Mouse (Mus musculus) layer of hippocampus, postnatal 25 days (tissue): Measurements from ENCODE around the gene Ankrd31. TPM values are rescaled to one million over a fixed set of nuclear protein-coding genes. Genes with fewer than 3 reads are reported as not detected.
A peak's percentile ranks its signal among the peaks of the same experiment; 100 is the strongest.
"Not testable (repeated sequence)": the region's sequence is repeated elsewhere in the genome, so short reads cannot be mapped to it uniquely, and the experiment has no call there.

ENCODE experiments used
- DNase-seq, 2 experiments: peaks; one replicate each; pipeline ENCODE4 v3.0.0; 2022; ENCODE audit warnings: mixed read lengths in 2 of 2, low spot score in 1 of 2; ENCODE audit errors: extremely low spot score in 1 of 2
- total RNA-seq, 2 experiments: library from RNA; stranded (reverse); gene quantifications; 2 replicates each; pipeline ENCODE4 v1.2.3; 2021

Ankrd31 gene
- total RNA-seq, 2 experiments from 2014 or later, result 0.22 to 0.77 TPM

DNA sequence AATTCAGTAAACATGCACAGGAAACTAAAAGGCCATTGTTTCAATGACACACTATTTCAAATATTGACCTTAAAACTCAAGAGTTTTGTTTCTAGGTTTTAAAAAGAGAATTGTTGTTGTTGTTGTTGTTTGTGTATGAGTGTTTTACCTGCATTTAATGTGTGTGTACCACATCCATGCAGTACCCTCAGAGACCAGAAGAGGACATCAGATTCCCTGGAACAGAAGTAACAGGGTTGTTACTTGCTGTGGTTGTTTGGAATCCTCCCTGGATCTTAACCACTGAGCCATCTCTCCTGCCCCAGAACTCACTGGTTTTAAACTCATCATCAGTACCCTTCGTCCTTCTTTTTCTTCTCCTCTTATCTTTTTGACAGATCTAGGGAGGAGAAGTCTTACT, 105.2 kb downstream of the Ankrd31 start:
- peak in 1 of 2 experiments; percentile 4 for DNase-seq

DNA sequence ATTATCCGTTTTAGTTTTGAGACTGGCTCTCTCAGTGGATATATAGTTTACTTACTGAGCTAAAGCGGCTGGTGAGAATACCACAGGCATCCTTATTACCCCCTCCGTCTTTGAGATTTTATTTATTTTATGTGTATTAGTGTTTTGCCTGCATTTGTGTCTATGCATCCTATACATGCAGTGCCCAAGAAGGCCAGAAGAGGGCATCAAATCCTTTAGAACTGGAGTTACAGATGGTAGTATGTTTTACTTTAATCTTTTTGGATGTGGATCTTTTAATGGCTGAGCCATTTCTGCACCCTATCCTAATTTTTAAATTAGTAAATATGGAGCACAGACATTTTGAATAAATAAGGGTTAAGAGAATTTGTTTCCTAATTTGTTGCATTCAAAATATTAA, 107.1 kb downstream of the Ankrd31 start:
- DNase-seq, result peak; percentile 59 to 91

DNA sequence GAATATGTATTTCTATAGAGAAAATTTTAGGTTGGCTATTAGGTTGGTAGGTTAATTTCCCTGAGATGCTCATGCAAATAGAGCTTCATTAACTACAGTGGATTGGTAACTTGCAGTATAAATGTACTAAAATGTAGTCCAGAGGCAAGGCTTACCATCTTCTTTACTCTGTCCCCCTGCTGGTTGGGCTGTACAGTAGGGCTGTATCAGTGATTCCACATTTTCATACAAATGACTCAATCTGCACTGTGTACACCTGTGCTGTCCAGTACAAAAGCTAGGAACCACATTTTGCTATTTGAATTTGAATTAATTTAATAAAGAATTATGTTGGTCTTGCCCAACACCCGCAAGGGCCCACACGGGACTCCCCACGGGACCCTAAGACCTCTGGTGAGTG, 111.1 kb downstream of the Ankrd31 start:
- no peak for DNase-seq

DNA sequence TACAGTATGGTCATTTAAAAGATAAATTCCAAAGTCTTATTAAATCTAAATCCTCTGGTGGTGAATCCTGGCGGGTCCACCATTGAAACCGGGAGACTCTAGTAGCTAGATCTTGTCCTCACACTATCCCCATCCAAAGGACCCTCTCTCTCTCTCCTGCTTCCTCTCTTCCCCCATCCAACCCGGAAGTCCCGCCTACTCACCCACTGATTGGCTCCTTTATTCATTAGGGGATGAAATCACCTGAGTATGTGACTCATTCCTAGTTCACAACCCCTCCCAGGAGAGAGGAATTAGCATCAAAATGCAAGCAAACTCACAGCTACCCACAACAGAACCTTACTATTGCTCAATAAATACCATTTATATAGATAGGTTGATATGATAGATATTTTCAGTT, 122.7 kb downstream of the Ankrd31 start:
- DNase-seq, result no peak

DNA sequence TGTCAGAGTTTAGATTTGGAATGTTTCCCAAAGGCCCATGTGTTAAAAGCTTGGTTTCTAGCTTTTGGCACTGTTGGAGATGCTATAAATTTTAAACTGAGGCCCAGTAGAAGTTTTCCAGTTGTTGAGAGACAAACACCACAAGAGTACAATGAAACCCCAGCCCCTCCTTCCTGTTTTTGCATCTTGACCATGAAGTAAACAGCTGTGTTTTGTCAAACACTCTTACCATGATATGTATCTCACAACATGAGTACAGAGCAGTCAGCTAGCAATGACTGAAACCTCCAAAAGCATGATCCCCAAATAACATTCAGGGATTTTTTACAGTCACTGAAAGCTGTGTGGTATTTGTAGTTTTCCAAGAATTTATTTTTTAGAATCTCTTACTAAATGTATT, 126.0 kb downstream of the Ankrd31 start:
- no peak for DNase-seq

DNA sequence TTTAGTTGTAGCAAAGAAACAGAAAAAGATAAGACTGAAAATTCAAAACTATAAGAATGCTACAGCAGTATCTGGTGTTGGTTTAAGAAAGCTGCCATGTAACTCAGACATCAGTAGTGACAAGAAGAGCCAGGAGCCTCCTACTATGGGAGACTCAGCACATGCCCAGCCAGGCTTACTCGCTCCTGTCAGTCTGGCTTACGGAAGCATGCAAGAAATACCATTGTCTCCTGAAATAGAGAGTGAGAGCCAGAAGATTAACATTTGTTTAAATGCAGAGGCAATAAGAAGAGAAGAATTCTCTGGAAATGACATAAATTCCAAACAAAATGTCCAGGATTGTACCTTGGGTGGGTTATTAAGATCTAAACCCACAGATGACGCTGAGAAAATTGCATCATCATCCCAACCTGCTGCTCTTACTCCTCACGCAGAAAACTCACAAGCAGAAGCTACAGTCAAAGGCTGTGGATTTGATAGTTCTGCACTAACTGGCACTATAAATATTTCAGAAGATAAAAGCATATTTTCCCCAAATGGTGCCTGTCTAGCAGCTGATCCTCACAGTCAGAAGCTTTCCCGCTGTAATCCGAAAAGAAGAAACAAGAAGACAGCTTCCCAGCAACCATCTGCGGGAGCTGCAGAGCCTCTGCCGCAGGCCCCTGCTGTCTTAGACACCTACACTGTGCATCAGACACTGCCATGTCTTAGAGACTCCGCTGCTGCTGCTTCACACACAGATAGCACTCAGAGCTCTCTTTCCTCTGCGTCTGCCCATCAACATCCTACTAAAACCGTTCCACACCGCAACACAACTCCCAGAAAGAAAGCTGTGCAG, 130.4 kb downstream of the Ankrd31 start:
- DNase-seq, result peak; percentile 3 to 8

DNA sequence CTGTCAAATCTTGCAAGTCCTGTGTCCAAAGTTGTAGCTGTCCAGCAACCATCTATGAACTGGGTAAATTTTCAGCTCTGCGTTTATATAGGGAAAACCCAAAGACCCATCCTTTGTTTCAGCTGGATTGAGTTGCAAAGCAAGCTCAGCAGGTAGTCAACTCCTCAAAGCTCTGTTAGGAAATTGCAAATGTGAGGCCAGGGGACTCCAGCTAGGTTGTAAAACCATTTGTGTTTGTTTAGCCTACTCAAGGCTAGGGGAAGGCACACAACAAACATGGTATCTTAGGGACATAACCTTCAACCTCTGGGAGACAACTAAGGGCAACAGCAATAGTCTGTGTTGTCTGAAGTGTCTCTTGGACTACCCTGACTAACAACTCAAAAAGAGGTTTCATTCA, 136.5 kb downstream of the Ankrd31 start:
- DNase-seq, result no peak

DNA sequence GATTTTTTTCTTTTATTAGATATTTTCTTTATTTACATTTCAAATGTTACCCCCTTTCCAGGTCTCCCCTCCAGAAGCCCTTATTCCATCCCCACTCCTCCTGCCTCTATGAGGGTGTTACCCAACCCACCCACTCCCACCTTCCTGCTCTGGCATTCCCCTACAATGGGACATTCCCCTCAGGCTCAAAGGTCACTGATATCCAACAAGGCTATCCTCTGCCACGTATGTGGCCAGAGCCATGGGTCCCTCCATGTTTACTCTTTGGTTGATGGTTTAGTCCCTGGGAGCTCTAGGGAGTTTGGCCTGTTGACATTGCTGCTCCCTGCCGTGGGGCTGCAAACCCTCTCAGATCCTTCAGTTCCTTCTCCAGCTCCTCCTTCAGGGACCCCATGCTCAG, 141.9 kb downstream of the Ankrd31 start:
- DNase-seq, result no peak

DNA sequence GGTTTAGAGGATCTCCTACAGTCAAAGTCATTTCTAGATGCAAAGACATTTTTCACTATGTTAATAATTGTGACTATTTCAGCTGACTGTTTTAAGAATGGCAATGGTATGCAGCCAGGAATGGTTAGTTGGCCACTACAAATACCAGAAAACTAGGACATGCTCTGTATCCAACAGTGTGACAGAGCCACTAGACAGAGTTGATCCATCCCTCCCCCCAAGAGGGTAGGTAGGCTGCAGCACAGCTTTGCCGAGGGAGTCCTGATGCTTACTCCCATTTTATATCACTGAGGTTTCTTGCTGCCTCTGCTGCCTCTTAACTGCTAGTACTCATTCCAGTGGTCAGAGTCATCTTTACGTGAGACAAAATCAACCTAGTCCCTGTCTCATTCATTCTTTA, 147.1 kb downstream of the Ankrd31 start:
- DNase-seq, result no peak

DNA sequence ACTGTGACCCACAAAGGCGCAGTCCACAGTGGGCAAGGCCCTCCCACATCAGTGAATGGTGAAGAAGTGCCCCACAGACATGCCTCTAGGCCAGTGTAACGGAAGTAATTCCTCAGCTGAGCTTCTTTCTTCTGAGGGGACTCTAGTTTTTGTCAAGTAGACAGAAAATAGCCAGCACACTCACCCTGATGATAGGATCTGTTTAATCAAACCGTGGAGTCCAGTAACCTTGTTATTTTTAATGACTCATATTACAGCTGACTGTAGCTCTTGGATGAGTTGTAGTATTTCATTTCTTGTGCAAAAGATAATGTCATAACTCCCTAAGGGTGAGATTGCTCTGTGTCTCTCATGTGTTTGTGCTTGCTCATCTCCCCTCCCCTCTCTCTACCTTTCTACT, 158.6 kb downstream of the Ankrd31 start:
- DNase-seq, result no peak

DNA sequence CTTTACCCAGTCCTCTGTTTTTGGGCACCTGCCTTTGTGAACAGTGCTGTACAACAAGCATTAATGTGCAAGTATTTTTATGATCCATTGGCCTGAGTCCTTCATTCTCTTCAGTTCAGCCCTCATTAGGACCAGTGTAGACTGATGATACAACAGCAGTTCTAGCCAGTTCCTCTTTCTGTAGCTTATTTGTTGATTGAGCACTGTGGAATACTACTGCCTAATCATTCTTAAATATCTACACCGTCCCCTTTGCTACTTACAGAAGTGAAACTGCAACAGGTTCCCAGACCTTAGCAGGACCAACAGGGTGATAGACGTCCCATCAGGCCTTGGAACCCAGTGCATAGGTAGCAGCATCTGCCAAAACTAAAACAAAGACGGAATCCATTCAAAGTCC, 163.1 kb downstream of the Ankrd31 start:
- DNase-seq, result no peak

DNA sequence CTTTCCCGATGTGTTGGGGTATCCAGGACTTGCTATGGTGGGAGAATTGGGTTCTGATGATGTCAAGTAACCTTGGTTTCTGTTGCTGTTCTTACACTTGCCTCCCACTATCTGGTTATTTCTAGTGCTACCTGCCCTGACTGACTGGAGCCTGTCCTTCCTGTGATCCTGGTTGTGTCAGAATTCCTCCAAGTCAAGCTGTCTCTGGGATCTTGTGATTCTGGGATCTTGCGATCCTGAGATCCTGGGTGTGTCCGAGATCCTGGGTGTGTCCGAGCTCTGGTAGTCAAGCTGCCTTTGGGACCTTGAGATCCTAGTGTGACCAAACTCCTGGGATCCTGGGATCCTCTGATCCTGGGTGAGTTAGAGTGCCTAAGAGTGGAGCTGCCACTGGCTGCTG, 175.1 kb downstream of the Ankrd31 start:
- not testable (repeated sequence) for DNase-seq

DNA sequence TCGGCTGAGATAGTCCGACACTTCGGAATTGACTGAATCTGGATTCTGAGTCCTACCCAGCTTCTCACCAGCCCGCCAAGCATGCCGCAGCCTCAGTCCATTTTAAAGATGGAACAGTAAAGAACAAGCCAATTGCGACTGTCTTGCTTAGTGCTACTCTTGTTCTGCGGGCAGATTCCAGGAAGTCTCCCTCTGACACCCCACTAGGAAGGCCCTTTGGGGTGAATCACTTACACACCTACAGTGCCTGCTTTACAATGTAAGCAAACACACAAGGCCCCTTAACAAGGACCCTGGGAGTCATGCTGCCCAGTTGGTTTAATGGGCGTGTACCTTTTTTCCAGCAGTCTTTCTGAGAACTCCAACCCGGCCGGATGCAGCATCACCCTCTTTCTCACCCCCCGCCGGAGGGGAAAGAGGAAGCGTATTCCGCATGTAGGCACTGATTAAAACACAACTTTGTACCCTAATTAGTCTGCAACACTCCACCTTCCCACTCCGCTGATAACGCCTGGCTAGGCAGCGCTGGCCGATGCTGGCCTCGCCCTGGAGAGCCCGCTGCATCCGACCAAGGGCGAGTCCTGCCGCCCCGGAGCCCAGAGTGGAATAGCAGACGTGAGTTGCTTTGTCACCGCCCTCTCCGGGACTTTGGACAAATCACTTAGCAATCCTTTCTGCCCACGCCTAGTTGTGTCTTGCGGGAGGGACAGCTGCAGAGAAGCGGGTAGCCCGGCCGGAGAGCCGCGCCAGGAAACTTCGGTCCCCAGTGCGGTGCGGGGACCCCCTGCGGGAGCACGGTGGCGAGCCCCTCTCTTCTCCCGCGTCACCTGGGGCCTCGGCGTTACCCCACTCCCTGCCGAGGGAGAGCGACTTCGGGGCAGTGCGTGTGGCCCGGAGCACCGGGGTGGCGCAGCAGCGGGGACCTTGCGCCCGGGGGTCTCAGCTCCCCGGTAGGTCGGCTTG, 176.2 kb downstream of the Ankrd31 start, which contains the start of gene Gcnt4:
TSS of gene Gcnt4 (plus strand) at position 691 of the 963 bp plus-strand sequence.
- DNase-seq, result no peak

DNA sequence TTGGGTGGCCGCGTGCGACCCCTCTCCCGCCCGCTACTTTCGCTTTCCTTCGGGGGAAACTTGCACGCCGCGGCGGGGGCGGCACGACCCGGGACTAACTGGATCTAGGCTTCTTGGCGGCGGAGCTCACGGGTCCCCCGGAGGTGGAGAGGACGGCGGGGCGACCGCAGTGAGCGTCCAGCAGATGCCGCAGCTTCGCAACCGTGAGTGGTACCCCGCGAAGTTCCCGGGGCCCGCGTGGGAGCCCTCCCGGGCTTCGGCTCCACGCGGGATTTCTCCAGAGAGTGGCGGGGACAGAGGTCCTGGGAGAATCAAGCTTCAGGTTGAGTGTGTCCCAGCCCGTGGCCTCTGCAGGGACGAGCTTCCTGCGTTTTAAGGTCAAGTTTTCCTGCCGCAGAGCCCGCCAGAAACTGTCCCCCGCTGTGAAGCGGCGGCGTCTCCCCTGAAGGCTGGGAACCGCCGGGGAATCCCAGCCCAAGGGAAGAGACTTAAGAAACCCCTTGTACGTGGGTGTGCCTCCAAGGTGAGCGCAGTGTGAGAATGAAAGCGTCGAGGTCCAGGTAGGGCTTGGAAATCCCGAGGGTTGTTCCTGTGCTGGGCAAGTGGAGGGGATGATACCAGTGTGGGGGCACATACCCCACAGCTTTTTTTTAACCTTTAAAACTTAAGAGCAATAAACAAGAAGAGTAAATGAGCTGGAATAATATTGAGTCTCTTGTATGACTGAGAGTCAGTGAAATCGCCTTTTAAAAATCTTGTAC, 177.1 kb downstream of the Ankrd31 start:
- DNase-seq, result no peak

DNA sequence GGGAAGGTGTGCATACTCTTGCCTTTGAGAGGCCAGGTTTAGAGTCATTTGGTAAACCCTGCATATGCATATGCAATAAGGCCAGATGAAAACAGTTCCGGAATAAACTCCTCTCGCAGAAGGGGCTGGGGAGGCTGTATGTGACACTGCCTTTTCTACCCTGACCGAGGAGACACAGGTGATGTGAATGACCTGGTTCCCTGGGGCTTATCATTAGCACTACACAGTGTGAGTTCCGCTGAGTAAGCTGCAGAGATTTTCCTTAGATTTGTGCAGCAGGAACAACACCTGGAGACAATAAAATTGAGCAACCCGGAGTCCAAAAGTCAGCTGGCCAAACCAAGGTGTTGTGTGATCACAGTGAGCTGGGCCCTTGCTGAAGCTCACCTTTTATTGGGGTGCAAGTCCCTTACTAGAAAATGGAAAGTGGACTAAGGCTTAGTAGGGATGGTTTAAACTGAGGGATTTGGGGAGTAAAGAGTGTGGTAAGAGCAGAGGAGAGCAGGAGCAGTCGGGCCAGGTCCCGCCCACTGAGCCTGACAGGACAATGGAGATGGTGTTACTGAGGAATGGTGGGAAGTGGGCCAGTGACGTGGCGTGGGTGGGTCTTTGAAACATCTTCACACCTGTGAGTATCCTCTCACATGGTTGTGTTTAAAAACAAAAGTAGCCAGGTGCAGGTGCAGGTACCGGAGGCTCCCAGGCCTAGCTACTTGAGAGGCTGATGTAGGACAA, 178.1 kb downstream of the Ankrd31 start:
- DNase-seq, result no peak

DNA sequence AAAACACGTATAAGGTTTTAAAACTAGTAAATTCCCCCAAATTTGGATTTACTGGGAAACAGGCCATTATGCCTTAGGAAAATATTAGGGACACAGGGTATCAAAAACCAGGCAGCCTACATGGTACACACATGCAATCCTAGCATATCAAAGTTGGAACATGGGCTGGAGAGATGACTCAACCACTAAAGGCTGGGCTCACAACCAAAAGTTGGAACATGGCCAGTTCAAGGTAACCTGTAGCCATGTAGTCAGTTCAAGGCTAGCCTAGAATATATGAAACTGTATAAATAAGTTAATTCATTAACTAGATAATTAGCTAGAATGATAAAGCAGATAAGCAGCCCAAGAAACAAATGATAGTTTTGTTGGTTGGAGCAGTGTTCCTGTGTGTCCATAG, 179.7 kb downstream of the Ankrd31 start:
- no peak for DNase-seq

DNA sequence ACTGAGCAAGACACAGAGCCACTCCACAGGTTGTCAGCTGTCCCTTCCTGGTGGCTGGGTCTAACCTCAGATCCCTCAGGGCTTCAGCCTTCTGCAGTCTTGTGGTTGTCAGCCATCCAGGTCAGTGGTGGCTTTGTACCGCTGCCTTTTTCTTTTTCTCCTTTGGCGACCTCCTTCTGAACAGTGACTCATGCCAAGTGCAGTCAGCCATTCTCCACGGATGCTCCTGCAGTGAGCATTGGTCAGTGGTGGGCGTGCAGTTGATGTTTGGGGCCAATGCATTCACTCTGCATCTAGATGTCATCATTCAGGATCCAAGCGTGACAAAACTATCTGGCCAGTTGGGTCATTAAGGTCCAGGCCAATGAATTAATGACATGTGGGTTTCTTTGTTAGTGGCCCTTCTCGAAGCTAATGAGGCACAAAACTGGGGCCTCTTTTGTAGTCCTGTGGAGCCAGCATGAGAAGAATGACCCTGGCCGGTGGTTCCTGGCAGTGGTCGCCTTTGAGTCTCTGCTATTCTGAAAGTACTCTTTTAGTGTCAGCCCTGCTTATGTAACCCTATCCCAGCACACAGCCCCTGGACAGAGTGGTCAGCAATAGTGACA, 180.5 kb downstream of the Ankrd31 start:
- DNase-seq, result no peak

DNA sequence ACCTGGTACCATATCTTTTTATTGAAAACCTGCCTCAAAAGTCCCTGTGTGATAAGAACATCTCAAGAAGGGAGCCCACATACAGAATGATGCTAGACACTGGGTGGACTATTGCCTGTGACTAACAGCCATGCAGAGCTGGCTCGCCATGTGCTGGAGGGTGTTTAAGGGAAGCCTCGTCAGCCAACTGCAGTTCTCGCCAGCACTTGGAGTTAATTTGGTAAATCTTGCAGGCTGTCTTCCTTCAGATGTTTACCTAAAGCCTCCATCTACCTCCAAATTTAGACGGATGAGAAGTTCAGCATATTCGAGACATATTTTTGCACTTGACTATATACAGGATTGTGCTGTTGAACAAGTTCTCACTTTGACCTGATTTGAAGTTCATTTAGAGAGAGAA, 184.7 kb downstream of the Ankrd31 start:
- DNase-seq, result no peak

DNA sequence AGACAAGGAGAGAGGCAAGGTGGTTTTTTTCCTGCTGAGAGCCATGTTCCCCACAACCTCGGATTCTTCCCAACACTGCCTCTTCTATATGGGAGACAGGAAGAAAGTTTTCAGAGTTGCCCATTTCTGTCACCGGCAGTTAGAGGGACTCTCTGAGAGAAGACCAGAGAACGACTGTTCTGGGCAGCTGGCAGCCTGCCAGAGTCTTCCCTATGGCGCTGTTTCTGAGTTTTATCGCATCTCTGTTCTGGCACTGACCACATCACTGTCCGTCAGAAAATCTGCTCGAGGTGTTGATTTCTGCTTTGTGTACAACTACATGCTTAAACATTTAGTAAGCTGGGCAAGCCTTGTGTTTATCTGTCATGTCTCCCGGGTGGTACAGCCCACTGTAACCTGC, 185.3 kb downstream of the Ankrd31 start:
- no peak for DNase-seq
